Mouse (Mus musculus) CH12.LX (cell line): Measurements from ENCODE around the gene Rnase2b.

Source experiments
- CTCF ChIP-seq, 2 experiments: IDR thresholded peaks in 1 of 2; conservative IDR thresholded peaks in 1 of 2; 2 replicates each; pipeline ENCODE4 v1.5.1; 2011 to 2012; ENCODE audit warnings: low read depth in 2 of 2, low read length in 2 of 2, improper control_type of control experiment in 1 of 2, inconsistent platforms in 1 of 2, mild to moderate bottlenecking in 1 of 2, moderate library complexity in 1 of 2
- ETS1 ChIP-seq: conservative IDR thresholded peaks from 2 replicates; pipeline ENCODE4 v1.6.1; 2012; ENCODE audit warnings: low read depth, mild to moderate bottlenecking, inconsistent platforms, low read length, improper control_type of control experiment, moderate library complexity
- JUN ChIP-seq: IDR thresholded peaks from 2 replicates; pipeline ENCODE4 v1.6.1; 2011; ENCODE audit warnings: low read depth, mild to moderate bottlenecking, low read length, improper control_type of control experiment, moderate library complexity; ENCODE audit not compliant: insufficient read depth
- MAX ChIP-seq: IDR thresholded peaks from 2 replicates; pipeline ENCODE4 v1.6.1; 2011; ENCODE audit warnings: low read length, improper control_type of control experiment
- POLR2A ChIP-seq: IDR thresholded peaks from 2 replicates; pipeline ENCODE4 v1.6.1; 2011; ENCODE audit warnings: low read depth, mild to moderate bottlenecking, improper control_type of control experiment, low read length
- RCOR1 ChIP-seq: conservative IDR thresholded peaks from 2 replicates; pipeline ENCODE4 v1.6.1; 2012; ENCODE audit warnings: low read depth, mild to moderate bottlenecking, inconsistent platforms, low read length, improper control_type of control experiment
- TCF12 ChIP-seq: IDR thresholded peaks from 2 replicates; pipeline ENCODE4 v1.6.1; 2014; ENCODE audit warnings: low read depth, mild to moderate bottlenecking, inconsistent platforms, low read length, improper control_type of control experiment

DNA sequence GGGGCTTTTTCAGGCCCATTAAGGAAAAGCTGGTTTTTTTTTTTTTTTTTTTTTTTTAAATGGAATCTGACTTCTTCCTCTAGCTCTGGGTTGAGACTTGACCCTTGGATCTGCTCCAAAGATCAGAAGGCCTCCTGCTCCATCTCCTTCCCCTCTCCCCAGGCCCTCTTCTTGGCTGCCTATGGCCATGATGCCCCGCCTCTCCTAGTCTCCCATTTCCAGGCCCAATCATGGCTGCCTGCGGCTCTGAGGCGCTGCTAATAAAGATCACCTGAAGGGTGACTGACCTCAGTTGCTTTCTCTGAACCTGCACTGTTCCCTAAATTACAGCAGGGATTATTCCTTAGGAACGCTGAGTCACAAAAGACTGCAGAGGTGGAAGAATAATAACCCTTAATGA, 11.8 kb downstream of the Rnase2b start:
- TF ChIP-seq POLR2A: peak; percentile 23; the same call in 1 of the 2 replicates
- TF ChIP-seq CTCF (conservative IDR thresholded peaks at IDR 0.05 in 1 of 2, IDR thresholded peaks at IDR 0.05 in 1 of 2; ENCODE audit: low read depth in 2 of 2, low read length in 2 of 2): no peak
- TF ChIP-seq TCF12: no peak
- no peak for TF ChIP-seq JUN
- no peak for TF ChIP-seq ETS1
- TF ChIP-seq MAX: no peak
- TF ChIP-seq RCOR1: no peak
